Mouse (Mus musculus): ENCODE measurements around the gene Mgat4b. TPM values are rescaled to one million over a fixed set of nuclear protein-coding genes. Genes with fewer than 3 reads are reported as not detected.

Gene Mgat4b
- total RNA-seq, 1 experiment = 22.6 TPM

DNA sequence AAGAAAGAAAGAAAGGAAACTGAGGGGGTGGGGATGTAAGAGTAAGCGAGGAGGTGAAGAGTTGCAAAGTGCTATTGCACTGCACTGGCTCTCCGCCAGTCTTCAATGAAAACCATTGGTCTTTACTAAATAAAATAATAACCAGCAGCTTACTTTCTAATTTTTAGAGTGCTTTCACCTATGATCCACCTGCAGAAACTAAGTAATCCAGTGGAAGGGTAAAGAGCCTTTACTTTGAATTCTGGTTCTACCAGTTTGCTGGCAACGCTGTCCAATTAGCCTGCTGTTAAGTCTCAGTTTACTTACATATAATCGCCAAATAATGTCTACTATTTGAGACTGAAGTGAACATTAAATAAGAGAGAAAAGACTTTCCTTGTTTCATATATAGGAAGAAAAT lies 68.3 kb downstream of the Mgat4b start:
- Histone ChIP-seq H3K4me1 (ENCODE audit: control insufficient read depth in 2 of 2, insufficient read depth in 2 of 2, low read length in 2 of 2, poor library complexity in 1 of 2) (peaks cover 6 to 13% of the 10 kb centered on the region in 2 experiments), H3K9ac (ENCODE audit: insufficient read depth, low read depth, low read length, poor library complexity, severe bottlenecking) (no peak overlapping the region), H3K27ac (ENCODE audit: insufficient read depth, low read depth, low read length, poor library complexity, severe bottlenecking) (no peak overlapping the region), H3K9me3 (ENCODE audit: control insufficient read depth, insufficient read depth, low read depth, low read length) (no peaks in the 10 kb centered on the region), H3K4me3 (ENCODE audit: insufficient read depth in 1 of 2, low read depth in 1 of 2, low read length in 2 of 2, poor library complexity in 1 of 2, severe bottlenecking in 1 of 2) (no peak overlapping the region), H3K36me3 (ENCODE audit: control insufficient read depth, insufficient read depth, low read length, poor library complexity, severe bottlenecking) (no peaks in the 10 kb centered on the region; the same call in 1 of the 2 replicates)
- no peak for DNase-seq (ENCODE audit: low read depth, low spot score)
- no peak for TF ChIP-seq ZC3H11A (IDR thresholded peaks at IDR 0.05; ENCODE audit: borderline replicate concordance, low read depth, low read length)
- TF ChIP-seq CHD2 (IDR thresholded peaks at IDR 0.05; ENCODE audit: low read depth, low read length) = no peak
- no peak for TF ChIP-seq MAFK (IDR thresholded peaks at IDR 0.05; ENCODE audit: insufficient read depth, low read depth, low read length)
- TF ChIP-seq HCFC1 (IDR thresholded peaks at IDR 0.05; ENCODE audit: borderline replicate concordance, insufficient read depth, low read length) = no peak
- TF ChIP-seq ZNF384 (IDR thresholded peaks at IDR 0.05; ENCODE audit: low read depth, low read length) = no peak
- in situ Hi-C loops (cut with MboI; ENCODE audit: low sequenced_read_pairs in 2 of 2, unreplicated experiment in 2 of 2) = no loop called here

DNA sequence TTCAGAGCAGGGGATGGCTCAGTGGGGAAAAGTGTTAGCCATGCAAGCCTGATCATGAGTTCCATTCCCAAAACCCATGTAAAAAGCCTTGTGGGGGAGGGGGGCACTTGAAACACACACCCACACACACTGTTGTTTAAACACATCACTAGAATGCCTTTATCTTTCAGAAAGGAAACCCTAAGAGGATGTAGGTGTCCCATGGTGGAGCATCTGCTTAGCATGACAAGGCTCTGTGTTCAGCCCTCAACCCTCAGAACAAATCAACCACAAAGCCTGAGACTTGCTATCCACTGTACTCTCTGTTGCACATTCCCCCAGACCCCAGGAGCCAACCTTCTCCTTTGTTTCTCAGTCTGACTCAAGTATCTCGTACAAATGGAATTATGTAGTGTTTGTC lies 69.4 kb downstream of the Mgat4b start:
- TF ChIP-seq CHD2 (IDR thresholded peaks at IDR 0.05; ENCODE audit: low read depth, low read length) (no peak), MAFK (IDR thresholded peaks at IDR 0.05; ENCODE audit: insufficient read depth, low read depth, low read length) (no peak), ZNF384 (IDR thresholded peaks at IDR 0.05; ENCODE audit: low read depth, low read length) (no peak), ZC3H11A (IDR thresholded peaks at IDR 0.05; ENCODE audit: borderline replicate concordance, low read depth, low read length) (no peak), HCFC1 (IDR thresholded peaks at IDR 0.05; ENCODE audit: borderline replicate concordance, insufficient read depth, low read length) (no peak)
- Histone ChIP-seq H3K9ac (ENCODE audit: insufficient read depth, low read depth, low read length, poor library complexity, severe bottlenecking) (no peak overlapping the region), H3K4me3 (ENCODE audit: insufficient read depth in 1 of 2, low read depth in 1 of 2, low read length in 2 of 2, poor library complexity in 1 of 2, severe bottlenecking in 1 of 2) (no peak overlapping the region), H3K36me3 (ENCODE audit: control insufficient read depth, insufficient read depth, low read length, poor library complexity, severe bottlenecking) (no peaks in the 10 kb centered on the region; the same call in 1 of the 2 replicates), H3K27ac (ENCODE audit: insufficient read depth, low read depth, low read length, poor library complexity, severe bottlenecking) (no peak overlapping the region), H3K4me1 (ENCODE audit: control insufficient read depth in 2 of 2, insufficient read depth in 2 of 2, low read length in 2 of 2, poor library complexity in 1 of 2) (peaks cover 6 to 13% of the 10 kb centered on the region in 2 experiments), H3K9me3 (ENCODE audit: control insufficient read depth, insufficient read depth, low read depth, low read length) (no peaks in the 10 kb centered on the region)
- in situ Hi-C loops (cut with MboI; ENCODE audit: low sequenced_read_pairs in 2 of 2, unreplicated experiment in 2 of 2) = no loop called here
- peak; percentile 29 for DNase-seq (ENCODE audit: low read depth, low spot score)

Other genes with a start within 250 kb of the Mgat4b start
- gene Rnf130, start 185.5 kb upstream of the Mgat4b start, total RNA-seq (2012; rRNA removed) = 23.9 and 25.0 TPM in 2 replicates
- gene Tbc1d9b, start 79.5 kb upstream of the Mgat4b start, total RNA-seq (2012; rRNA removed) = 18.0 and 19.3 TPM in 2 replicates
- gene Mrnip, start 36.4 kb upstream of the Mgat4b start, total RNA-seq (2012; rRNA removed) = 13.0 and 14.6 TPM in 2 replicates
- gene Sqstm1, start 63 bp upstream of the Mgat4b start, total RNA-seq (2012; rRNA removed) = 140 and 234 TPM in 2 replicates
- 1.9 and 2.3 TPM in 2 replicates for gene Ltc4s, start 27.7 kb downstream of the Mgat4b start, total RNA-seq (2012; rRNA removed)
- 7.4 and 7.6 TPM in 2 replicates for gene Maml1, start 81.4 kb downstream of the Mgat4b start, total RNA-seq (2012; rRNA removed)
- gene Canx, start 114.8 kb downstream of the Mgat4b start, total RNA-seq (2012; rRNA removed) = 970 and 1,175 TPM in 2 replicates
- 0.54 TPM in 1 of 2 replicates, not detected in the other for gene Cby3, start 143.6 kb downstream of the Mgat4b start, total RNA-seq (2012; rRNA removed)
- 308 and 401 TPM in 2 replicates for gene Hnrnph1, start 166.1 kb downstream of the Mgat4b start, total RNA-seq (2012; rRNA removed)
- gene Rufy1, start 220.2 kb downstream of the Mgat4b start, total RNA-seq (2012; rRNA removed) = 11.2 and 13.1 TPM in 2 replicates